Mouse (Mus musculus) heart, postnatal 0 days (tissue): ENCODE data around the gene Pvr.

ENCODE experiments used
- CTCF ChIP-seq: IDR thresholded peaks from 2 replicates; pipeline ENCODE4 v1.5.1; 2016; ENCODE audit warnings: antibody characterized with exemption, control low read depth, low read depth
- EP300 ChIP-seq: IDR thresholded peaks from 2 replicates; pipeline ENCODE4 v1.6.1; 2016; ENCODE audit warnings: antibody characterized with exemption, low read depth

- no peak for TF ChIP-seq CTCF
- no peak for TF ChIP-seq EP300
These were observed 14.3 kb upstream of the Pvr start for GRCm38 (mm10) chr7:19935171-19935751.
